Mouse (Mus musculus): ENCODE data around the gene 1700113H08Rik.

The 1700113H08Rik gene

DNA sequence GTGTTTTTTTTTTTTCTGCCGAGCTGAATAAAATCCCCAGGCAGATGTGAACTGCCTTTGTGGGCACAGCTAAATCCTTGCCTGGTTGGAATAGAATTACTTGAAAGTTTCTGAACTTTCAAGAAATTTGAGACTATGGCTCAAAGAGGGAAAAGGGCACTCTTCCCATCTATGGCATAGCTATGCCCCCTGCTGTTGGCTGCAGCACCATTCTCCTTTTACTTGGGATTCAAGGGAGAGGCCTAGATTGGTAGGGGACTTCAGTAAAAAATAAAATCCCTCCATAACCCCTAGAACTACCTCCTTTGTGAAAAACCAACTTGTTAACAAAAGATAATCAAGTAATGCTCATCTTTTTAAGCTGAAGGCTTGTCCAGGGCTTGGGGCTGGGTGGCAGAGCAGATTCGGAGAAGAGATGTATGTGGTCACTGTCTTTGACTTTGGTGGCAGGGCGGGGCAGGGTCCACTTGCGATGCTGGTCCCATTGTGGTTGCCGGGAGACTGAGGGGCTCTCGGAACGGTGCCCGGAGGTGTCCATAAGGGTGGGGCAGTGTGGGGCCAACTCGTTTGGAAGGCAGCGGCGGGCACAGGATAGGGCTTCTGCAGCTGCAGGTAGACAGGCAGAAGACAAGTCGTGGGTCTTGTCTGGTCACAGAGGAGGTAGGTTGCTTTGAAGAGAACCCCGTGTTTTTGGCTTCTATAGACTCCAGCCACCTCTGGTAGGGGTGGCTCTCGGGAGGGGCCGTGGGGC is at the start of gene 1700113H08Rik:
Gene 1700113H08Rik, plus strand, starts transcription at position 546 of the 751 bp plus-strand sequence.
- DNase-seq (ENCODE audit: low read depth, low spot score) = no peak

- no peak for DNase-seq (ENCODE audit: low read depth, low spot score)
Measured at GRCm38 (mm10) chr10:87008215-87008499, 49.7 kb upstream of the 1700113H08Rik start.

- no peak for DNase-seq (ENCODE audit: low read depth, low spot score)
Measured at GRCm38 (mm10) chr10:87012087-87012486, 45.8 kb upstream of the 1700113H08Rik start.

GRCm38 (mm10) chr10:87014391-87014965 is 43.4 kb upstream of the 1700113H08Rik start:
- no peak for DNase-seq (ENCODE audit: low read depth, low spot score)

- DNase-seq (ENCODE audit: low read depth, low spot score) = no peak
Measured at GRCm38 (mm10) chr10:87015403-87015802, 42.4 kb upstream of the 1700113H08Rik start.

DNA sequence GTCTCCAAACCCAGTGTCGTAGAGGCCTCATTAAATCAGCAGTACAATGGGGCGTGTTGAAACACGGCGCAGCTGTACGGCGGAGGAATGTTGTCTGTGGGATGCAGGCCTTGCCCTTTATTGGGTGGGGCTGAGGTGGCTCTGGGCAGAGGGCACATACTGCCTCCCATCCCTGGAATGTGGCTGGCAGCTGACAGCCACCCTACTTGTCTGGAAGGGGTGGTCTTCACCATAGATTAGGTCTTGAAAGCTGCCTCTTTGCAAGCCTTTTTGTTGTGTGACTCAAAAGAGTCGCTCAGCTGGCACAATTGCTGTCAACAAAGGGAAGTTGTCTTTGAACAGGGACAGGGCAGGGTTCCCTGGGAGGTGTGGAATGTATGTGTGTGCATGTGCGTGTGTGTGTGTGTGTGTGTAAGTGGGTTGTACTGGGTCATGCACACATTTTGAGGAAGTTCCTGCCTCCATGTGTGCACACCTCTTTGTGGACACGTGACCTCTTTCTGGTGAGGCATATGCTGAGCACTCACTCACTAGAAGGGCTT is 41.6 kb upstream of the 1700113H08Rik start:
- DNase-seq (ENCODE audit: low read depth, low spot score) = peak; percentile 25

DNA sequence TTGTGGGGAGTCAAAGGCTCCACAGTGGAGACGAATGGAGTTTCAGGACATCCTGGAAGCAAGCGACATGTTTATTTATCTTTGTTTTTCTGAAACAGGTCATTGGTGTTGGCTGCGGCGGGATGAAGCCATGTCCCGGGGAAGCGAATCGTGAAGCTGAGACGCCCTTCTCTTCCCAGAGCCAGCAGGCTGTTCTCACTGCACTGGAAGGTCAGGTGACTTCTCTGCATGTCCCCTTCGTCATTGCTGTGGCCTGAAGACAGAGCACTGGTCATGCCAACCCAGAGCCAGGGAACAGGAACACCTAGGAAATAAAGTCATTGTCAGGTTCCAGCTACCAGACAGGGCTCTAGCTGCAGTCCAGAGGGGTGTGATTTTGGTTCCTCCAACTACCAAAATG is 39.0 kb upstream of the 1700113H08Rik start:
- DNase-seq (ENCODE audit: low read depth, low spot score) = no peak

GRCm38 (mm10) chr10:87020711-87021110 is 37.1 kb upstream of the 1700113H08Rik start:
- DNase-seq (ENCODE audit: low read depth, low spot score) = peak; percentile 34

DNA sequence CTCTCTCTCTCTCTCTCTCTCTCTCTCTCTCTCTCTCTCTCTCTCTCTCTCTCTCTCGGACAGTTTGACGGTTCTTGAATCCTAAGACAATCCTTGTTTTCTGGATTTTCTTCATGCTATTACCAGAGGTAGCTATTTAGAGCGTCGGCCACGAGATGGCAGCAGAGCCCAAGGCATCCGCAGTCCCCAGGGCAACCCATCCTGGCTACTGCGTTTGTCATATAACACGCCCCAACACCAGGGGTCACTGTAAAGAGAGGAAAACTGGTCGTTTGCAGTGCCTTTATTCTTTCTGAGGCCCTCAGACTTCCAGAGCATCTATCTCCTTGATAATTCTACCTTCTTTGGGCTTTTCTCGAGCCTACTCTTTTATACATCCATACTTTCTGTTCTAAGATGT is 33.0 kb upstream of the 1700113H08Rik start:
- DNase-seq (ENCODE audit: low read depth, low spot score) = peak; percentile 81

DNA sequence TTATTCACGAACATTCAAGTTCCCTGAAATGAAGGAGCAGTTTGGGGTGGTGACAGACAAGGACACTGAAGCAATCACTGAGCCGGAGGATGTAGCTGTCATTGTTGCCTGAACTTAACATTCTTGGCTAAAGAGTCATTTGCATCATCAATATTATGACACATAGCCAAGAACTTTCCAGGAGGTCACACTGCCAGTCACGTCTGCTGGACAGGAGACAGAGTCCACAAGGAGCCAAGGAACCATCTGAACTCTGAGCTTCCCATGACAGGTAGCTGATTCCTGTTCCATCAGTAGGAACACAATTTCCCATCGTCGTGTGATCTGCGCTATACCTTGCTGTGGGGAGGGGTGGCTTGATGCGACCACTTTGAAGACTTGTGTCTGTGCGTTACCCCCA is 25.1 kb upstream of the 1700113H08Rik start:
- no peak for DNase-seq (ENCODE audit: low read depth, low spot score)

- DNase-seq (ENCODE audit: low read depth, low spot score) = no peak
Measured at GRCm38 (mm10) chr10:87035866-87036265, 22.0 kb upstream of the 1700113H08Rik start.

DNA sequence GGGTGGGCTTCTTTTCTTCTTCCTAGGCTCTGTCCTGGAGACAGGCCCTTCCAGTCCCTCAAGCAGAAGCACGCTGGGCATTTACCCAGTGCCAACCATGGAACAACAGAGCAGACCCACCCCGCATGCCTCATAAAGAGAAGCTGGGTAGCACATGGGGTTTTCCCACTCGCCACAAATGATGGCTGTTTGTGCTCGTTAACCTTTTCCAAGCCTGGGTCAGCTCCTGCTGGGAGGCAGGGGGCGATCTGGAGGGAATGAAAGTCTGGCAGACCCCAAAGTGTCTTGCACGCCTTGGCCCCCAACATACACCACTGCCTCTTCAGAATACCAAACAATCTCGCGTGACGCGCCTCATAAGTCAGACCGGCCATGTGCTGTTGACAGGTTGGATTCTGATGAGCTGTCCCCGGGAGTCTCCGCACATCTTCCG is 21.6 kb upstream of the 1700113H08Rik start:
- no peak for DNase-seq (ENCODE audit: low read depth, low spot score)

DNA sequence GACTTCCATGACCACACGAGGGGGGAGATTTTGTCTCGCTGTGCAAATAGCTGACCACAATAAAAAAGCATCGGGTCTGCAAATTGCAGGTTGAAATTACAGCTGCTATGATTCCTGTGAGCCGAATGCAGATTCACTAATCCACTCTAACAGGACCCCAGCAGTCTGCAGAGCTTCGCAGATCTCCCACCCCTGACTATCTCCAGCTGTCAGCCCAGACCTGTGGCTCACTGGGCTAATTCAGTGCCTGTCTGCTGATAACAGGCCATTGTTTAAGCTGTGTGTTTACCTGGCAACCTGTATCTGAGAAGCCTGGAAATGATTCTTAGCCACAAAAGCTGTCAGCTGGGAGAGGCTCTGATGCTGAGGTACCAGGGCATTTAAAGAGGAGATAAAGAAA is 20.8 kb upstream of the 1700113H08Rik start:
- DNase-seq (ENCODE audit: low read depth, low spot score) = no peak

GRCm38 (mm10) chr10:87039340-87039739 is 18.5 kb upstream of the 1700113H08Rik start:
- no peak for DNase-seq (ENCODE audit: low read depth, low spot score)

GRCm38 (mm10) chr10:87039800-87040199 is 18.0 kb upstream of the 1700113H08Rik start:
- no peak for DNase-seq (ENCODE audit: low read depth, low spot score)

- DNase-seq (ENCODE audit: low read depth, low spot score) = no peak
Measured at GRCm38 (mm10) chr10:87041265-87041664, 16.6 kb upstream of the 1700113H08Rik start.

- no peak for DNase-seq (ENCODE audit: low read depth, low spot score)
Measured at GRCm38 (mm10) chr10:87045273-87045672, 12.6 kb upstream of the 1700113H08Rik start.

- DNase-seq (ENCODE audit: low read depth, low spot score) = no peak
Measured at GRCm38 (mm10) chr10:87046469-87046868, 11.4 kb upstream of the 1700113H08Rik start.

- peak; percentile 71 for DNase-seq (ENCODE audit: low read depth, low spot score)
Measured at GRCm38 (mm10) chr10:87046931-87047468, 10.8 kb upstream of the 1700113H08Rik start.

- DNase-seq (ENCODE audit: low read depth, low spot score) = no peak
Measured at GRCm38 (mm10) chr10:87049179-87049578, 8.7 kb upstream of the 1700113H08Rik start.

- DNase-seq (ENCODE audit: low read depth, low spot score) = no peak
Measured at GRCm38 (mm10) chr10:87051714-87052113, 6.1 kb upstream of the 1700113H08Rik start.

GRCm38 (mm10) chr10:87058251-87058925 is 543 bp downstream of the 1700113H08Rik start:
- peak; percentile 85 for DNase-seq (ENCODE audit: low read depth, low spot score)
